Mouse (Mus musculus) Patski (cell line): Measurements from ENCODE around the gene Gal. TPM values are rescaled to one million over a fixed set of nuclear protein-coding genes. Genes with fewer than 3 reads are reported as not detected.

Experiments used
- ATAC-seq: fragments of 100-300 bp; one replicate; pipeline ENCODE4 v1.8.0; 2021
- CTCF ChIA-PET: fragments of 350-600 bp; sonication (Branson Sonifier 250); formaldehyde crosslinking; loops from one replicate; lab custom pipeline; 2022; ENCODE audit warnings: inconsistent platforms; lab: Charles Lee
- POLR2A ChIA-PET: fragments of 350-600 bp; sonication (Branson Sonifier 250); formaldehyde crosslinking; loops from one replicate; lab custom pipeline; 2022; ENCODE audit warnings: antibody characterized with exemption, inconsistent platforms; lab: Charles Lee
- DNase-seq: peaks from one replicate; pipeline ENCODE4 v3.0.0-alpha.2; 2011; ENCODE audit warnings: low read depth, low spot score
- H3K27me3 ChIP-seq: fragments of 371-371 bp; one replicate; pipeline ENCODE4 v1.5.1; 2021
- CTCF ChIP-seq: fragments of 100-300 bp; IDR thresholded peaks from one replicate; pipeline ENCODE4 v1.5.1; 2021
- in situ Hi-C: fragments of 300-500 bp; cut with MboI; formaldehyde crosslinking; loops from 3 replicates; pipeline ENCODE4 v1.11.1; 2018; ENCODE audit warnings: low pct_unique_long_range_greater_than_20kb, mixed read lengths
- polyA plus RNA-seq: library from polyadenylated mRNA; unstranded; gene quantifications from one replicate; pipeline ENCODE4 v1.2.3, GENCODE M21; 2021

The Gal gene
- polyA plus RNA-seq, 1 experiment from 2014 or later: not detected

GRCm38 (mm10) chr19:3368276-3368675 lies 46.1 kb downstream of the Gal start:
- DNase-seq: no peak
- ATAC-seq: no peak
- no peaks in the 10 kb centered on the region for H3K27me3 ChIP-seq
- no peak for TF ChIP-seq CTCF
- in situ Hi-C loops: no loop called here
- POLR2A ChIA-PET: interaction anchor here (0.6 kb wide), 1 partner anchor 10 kb away, joined by 3 read pairs; no protein-coding TSS in a partner anchor
- CTCF ChIA-PET: interaction anchor here (0.7 to 1.5 kb wide), 2 partner anchors 11 to 70 kb away, joined by 3 read pairs; no protein-coding TSS in a partner anchor

DNA sequence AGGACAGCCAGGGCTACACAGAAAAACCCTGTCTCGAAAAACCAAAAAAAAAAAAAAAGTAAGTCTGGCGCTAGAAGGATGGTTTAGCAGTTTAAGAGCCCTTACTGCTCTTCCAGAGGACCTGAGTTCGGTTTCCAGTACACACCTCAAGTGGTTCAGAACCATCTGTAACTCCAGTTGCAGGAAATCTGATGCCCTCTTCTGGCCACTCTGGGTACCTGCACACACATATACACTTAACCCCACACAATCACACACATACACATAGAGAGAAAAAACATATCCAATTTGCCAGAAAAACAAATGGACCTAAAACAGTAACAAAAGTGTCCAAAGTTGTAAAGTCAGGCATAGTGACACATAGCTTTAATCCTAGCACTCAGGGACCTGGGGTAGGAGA lies 49.3 kb downstream of the Gal start:
- POLR2A ChIA-PET: interaction anchor here (0.6 kb wide), 1 partner anchor 39 kb away, joined by 4 read pairs; no protein-coding TSS in a partner anchor
- in situ Hi-C loops: no loop called here
- peak; percentile 60 for TF ChIP-seq CTCF
- CTCF ChIA-PET: interaction anchor here (1.1 to 1.5 kb wide), 3 partner anchors 9 to 11 kb away, joined by 3 to 5 read pairs (median 4); no protein-coding TSS in a partner anchor
- no peak for ATAC-seq
- DNase-seq: no peak
- no peaks in the 10 kb centered on the region for H3K27me3 ChIP-seq

DNA sequence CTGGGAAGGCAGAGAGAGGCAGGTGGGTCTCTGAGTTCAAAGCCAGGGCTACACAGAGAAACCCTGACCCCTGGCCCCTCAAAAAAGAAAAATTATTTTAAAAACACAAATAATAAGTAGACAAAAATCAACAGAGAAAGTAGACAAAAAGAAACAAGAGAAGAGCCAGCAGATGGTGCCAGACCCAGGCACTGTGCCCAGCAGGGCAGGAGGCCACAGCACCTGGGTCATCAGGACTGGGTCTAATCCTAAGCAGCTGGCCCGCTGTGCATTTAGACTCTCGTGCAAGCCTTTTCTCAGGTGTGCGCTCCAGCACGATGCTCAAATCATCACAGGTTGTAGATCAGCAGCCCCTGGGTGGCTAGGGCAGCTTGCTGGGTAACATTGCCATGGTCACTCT lies 50.8 kb downstream of the Gal start:
- CTCF ChIA-PET: interaction anchor here (1.2 kb wide), 1 partner anchor 72 kb away, joined by 4 read pairs; no protein-coding TSS in a partner anchor
- H3K27me3 ChIP-seq: no peaks in the 10 kb centered on the region
- no peak for TF ChIP-seq CTCF
- POLR2A ChIA-PET: no interaction called here
- in situ Hi-C loops: no loop called here
- ATAC-seq: no peak
- no peak for DNase-seq

Other genes starting within 250 kb of the Gal start
- 105 TPM for gene Mrpl21, start 131.6 kb downstream of the Gal start, polyA plus RNA-seq
- gene Ighmbp2, start 131.5 kb downstream of the Gal start, polyA plus RNA-seq: 11.1 TPM
- gene Cpt1a, start 92.2 kb downstream of the Gal start, polyA plus RNA-seq: 109 TPM
- 0.64 TPM for gene Tesmin, start 25.7 kb downstream of the Gal start, polyA plus RNA-seq
- 103 TPM for gene Ppp6r3, start 161.2 kb upstream of the Gal start, polyA plus RNA-seq